ENCODE assay signal across 24 mouse cellular contexts in the genomic region with DNA sequence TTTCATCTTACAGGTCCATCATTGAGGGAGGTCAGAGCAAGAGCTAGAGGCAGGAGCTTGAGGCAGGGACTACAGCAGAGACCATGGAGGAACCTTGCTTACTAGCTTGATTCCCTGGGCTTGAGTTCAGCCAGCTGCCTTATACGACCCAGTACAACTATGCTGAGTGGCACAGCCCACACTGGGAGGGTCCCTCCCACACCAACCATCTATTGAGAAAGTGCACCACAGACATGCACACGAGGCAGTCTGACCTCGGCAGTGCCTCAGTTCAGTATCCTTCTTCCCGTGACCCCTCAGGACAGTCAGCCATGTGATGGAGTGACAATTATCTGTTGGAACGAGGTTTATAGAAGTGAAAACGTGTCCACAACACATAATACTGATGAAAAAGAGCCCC. TPM values are rescaled to one million over a fixed set of nuclear protein-coding genes. Genes with fewer than 3 reads are reported as not detected.
A peak's percentile ranks its signal among the peaks of the same experiment; 100 is the strongest.
DNase-seq lines count a peak whose midpoint lies in the region; ATAC-seq and TF ChIP-seq lines count a peak whose summit lies in the region.
"Had no signal": no experiment of that assay in that cellular context is flagged by ENCODE, and none has a peak within 500 bp of the region (broad histone marks: within the 10 kb centered on the region; RNA-seq: fewer than 3 reads in every experiment).

No protein-coding gene starts in this region.

- ATAC-seq in erythroblast, adult 5-6 weeks (replicated peaks; ENCODE audit: low FRiP score, poor library complexity, severe bottlenecking) = no peak
- ATAC-seq: activated CD4-positive, CD25-positive, alpha-beta regulatory T cell, adult 4 months; forebrain, embryonic 14.5 days had no signal

- DNase-seq in gastrocnemius, adult 2 months = no peak
- DNase-seq in gastrocnemius, postnatal 14 days = no peak
- peak; percentile 49 to 60 for DNase-seq in kidney, postnatal 4 days
- DNase-seq in kidney, adult 18-20 months = no peak
- DNase-seq in testis, postnatal 10 days (ENCODE audit: low spot score) = peak; percentile 36
- DNase-seq in testis, postnatal 14 days (ENCODE audit: low spot score) = no peak
- DNase-seq: adrenal gland, adult 8-10 months; adrenal gland, postnatal 36 days; cerebellum, adult 18-20 months; cerebellum, adult 9-10 months; cerebellum, postnatal 14 days; forebrain, postnatal 0 days; heart, adult 18-20 months; heart, postnatal 14 days; heart, postnatal 4 days had no signal

- H3K27ac ChIP-seq in gastrocnemius, adult 2 months = peak overlapping the region; percentile 93
- H3K27ac ChIP-seq: hindbrain, embryonic 14.5 days; hindbrain, postnatal 0 days had no signal

- TF ChIP-seq CTCF in gastrocnemius, adult 2 months (IDR thresholded peaks at IDR 0.05) = no peak

- intact Hi-C loops in gastrocnemius, adult 2 months (cut with DNase I) = loop anchor here (2.0 kb wide), 1 partner anchor 33 kb away; no protein-coding TSS in a partner anchor
- intact Hi-C loops in gastrocnemius, postnatal 14 days (cut with DNase I; ENCODE audit: low total_unique reads) = no loop called here

- H3K4me3 ChIP-seq in gastrocnemius, adult 2 months = no peak overlapping the region
- H3K4me3 ChIP-seq: heart, embryonic 13.5 days had no signal

RNA-seq across cellular contexts. Expression of a gene that starts 10.5 kb away (rescaled TPM):
- 100 to 1,000 TPM; 145 to 194 TPM for total RNA-seq in gastrocnemius, adult 2 months (2021)
- total RNA-seq in gastrocnemius, postnatal 14 days (2021) = 100 to 1,000 TPM; 183 to 206 TPM
- total RNA-seq in erythroblast, adult 5-6 weeks (2015; ENCODE audit: low replicate concordance) = 12.7 and 16.9 TPM in 2 replicates
- 23.1 and 39.8 TPM in 2 replicates for total RNA-seq in erythroblast, adult 5-6 weeks (2017; ENCODE audit: low replicate concordance)

RNA-seq across cellular contexts. Expression of a gene that starts 15.8 kb away (rescaled TPM):
- not detected for total RNA-seq in gastrocnemius, adult 2 months (2021)
- total RNA-seq in gastrocnemius, postnatal 14 days (2021) = not detected
- total RNA-seq in erythroblast, adult 5-6 weeks (2015; ENCODE audit: low replicate concordance) = not detected in 2 replicates
- total RNA-seq in erythroblast, adult 5-6 weeks (2017; ENCODE audit: low replicate concordance) = not detected in 2 replicates
- total RNA-seq: adrenal gland, adult 8-10 months; adrenal gland, postnatal 36 days; ES-E14; forebrain, postnatal 0 days; gastrocnemius, adult 8-10 months; gastrocnemius, postnatal 4 days; heart, adult 18-20 months; heart, postnatal 14 days; heart, postnatal 4 days; hindbrain, postnatal 0 days had no signal

RNA-seq across cellular contexts. Expression of a gene that starts 19.1 kb away (rescaled TPM):
- 10 to 100 TPM in 1 of 2 experiments, 1 to 10 TPM in 1; 5.8 to 13.1 TPM for total RNA-seq in gastrocnemius, adult 2 months (2021)
- 10 to 100 TPM; 32.9 to 43.5 TPM for total RNA-seq in gastrocnemius, postnatal 14 days (2021)
- 35.3 and 48.8 TPM in 2 replicates for total RNA-seq in erythroblast, adult 5-6 weeks (2015; ENCODE audit: low replicate concordance)
- total RNA-seq in erythroblast, adult 5-6 weeks (2017; ENCODE audit: low replicate concordance) = 37.1 and 44.6 TPM in 2 replicates

RNA-seq across cellular contexts. Expression of a gene that starts 50.5 kb away (rescaled TPM):
- total RNA-seq in gastrocnemius, adult 2 months (2021) = 10 to 100 TPM; 17.3 to 23.7 TPM
- total RNA-seq in gastrocnemius, postnatal 14 days (2021) = 10 to 100 TPM; 16.2 to 22.0 TPM
- total RNA-seq in erythroblast, adult 5-6 weeks (2015; ENCODE audit: low replicate concordance) = 29.3 TPM in 1 of 2 replicates, not detected in the other
- total RNA-seq in erythroblast, adult 5-6 weeks (2017; ENCODE audit: low replicate concordance) = 0.51 and 28.7 TPM in 2 replicates

Comparison
In these comparisons a context has a peak if more than half of its experiments do, and no peak if none do; other contexts are left out.
1. DNase-seq: peak in kidney, postnatal 4 days (2 of 2) and testis, postnatal 10 days (single experiment); none in gastrocnemius, adult 2 months (single experiment), gastrocnemius, postnatal 14 days (single experiment), kidney, adult 18-20 months (single experiment) and testis, postnatal 14 days (single experiment).